Mouse (Mus musculus) layer of hippocampus, adult 18-20 months (tissue): ENCODE measurements around the gene Tmprss4. TPM values are rescaled to one million over a fixed set of nuclear protein-coding genes. Genes with fewer than 3 reads are reported as not detected.
A peak's percentile ranks its signal among the peaks of the same experiment; 100 is the strongest.

Experiments
- DNase-seq, 2 experiments: peaks; one replicate each; pipeline ENCODE4 v3.0.0; 2022; ENCODE audit warnings: low spot score in 2 of 2
- long read RNA-seq: library from polyadenylated mRNA; stranded (forward); transcript quantifications from one replicate; pipeline ENCODE4 v2.0.0, GENCODE M21; 2021
- total RNA-seq, 2 experiments: library from RNA; stranded (reverse); gene quantifications; 2 replicates each; pipeline ENCODE4 v1.2.3; 2021

The Tmprss4 gene
- total RNA-seq: not detected
- long read RNA-seq, partial matches to known transcripts: 0 of 1 reads
- long read RNA-seq, other reads (novel, unspliced or antisense): 1 of 1 reads

DNA sequence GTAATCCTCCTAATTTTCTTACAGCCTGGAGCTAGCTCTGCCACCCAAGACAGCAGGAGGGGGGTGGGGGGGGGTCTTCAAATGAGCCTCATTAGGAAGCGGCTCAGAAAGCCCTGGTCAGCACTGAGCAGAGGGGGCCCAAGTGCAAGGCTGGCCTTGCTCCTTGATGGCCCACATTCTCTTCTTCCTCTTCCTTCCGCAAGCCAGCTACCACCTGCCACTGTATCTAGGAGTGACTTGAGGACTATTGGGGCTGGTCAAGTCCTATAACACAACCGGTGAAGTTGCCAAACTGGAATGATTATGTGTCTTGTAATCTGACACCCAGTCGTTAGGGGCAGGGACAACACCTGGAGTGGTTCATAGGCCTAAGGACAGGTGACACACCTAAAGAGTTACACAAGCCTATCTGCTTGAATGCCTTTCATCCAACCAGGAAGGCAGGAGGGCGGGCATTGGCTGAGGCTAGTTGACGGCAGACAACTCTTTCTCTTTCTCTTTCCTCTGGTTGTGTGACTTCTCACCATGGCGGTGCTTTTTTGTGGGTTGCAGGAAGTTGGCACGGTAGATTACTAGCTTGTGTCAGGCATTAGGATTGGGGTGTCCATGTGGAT is at the start of gene Tmprss4:
Gene Tmprss4 (minus strand): TSS at position 296 of the 614 bp plus-strand sequence.
- no peak for DNase-seq

DNA sequence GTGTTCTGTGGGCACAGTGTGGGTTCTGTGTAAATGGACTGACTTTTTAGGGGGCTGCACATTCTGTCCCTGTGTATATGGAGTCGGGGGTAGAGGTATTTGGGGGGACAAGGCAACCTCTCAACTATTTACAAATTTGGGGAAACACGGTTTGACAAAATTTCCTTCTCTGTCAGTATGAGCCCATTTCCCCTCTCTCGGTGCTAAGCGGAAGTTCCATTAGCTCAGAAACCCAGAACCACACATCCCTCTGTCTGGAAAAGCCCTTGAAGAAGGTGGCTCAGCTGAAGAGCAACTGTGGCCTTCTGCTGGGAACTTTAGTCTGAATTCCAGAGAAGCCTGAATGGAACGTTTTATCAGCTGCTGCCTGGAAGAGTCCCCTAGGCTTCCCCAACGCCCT is 48.5 kb upstream of the Tmprss4 start:
- no peak for DNase-seq

GRCm38 (mm10) chr9:45251990-45252389 is 48.1 kb upstream of the Tmprss4 start:
- no peak for DNase-seq

- no peak for DNase-seq
Measured at GRCm38 (mm10) chr9:45251281-45251680, 47.4 kb upstream of the Tmprss4 start.

DNA sequence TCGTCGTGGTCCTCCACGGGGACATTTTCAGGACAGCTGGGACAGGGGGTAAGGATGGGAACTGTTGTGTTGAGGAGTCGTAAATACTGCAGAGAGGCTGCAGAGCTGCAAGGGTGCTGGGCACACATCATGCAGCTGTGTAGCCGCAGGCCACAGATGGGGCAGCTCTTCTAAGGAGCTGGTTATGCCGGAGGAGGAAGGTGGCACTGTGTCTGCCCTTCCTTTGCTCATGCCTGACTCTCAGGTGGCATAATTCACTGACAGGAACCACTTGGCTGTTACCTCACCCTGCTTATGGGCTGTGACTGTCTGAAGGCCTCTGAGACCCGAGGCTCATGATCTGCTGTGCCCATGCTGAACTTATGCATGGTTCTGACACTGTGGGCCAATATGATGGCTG is 46.4 kb upstream of the Tmprss4 start:
- no peak for DNase-seq

DNA sequence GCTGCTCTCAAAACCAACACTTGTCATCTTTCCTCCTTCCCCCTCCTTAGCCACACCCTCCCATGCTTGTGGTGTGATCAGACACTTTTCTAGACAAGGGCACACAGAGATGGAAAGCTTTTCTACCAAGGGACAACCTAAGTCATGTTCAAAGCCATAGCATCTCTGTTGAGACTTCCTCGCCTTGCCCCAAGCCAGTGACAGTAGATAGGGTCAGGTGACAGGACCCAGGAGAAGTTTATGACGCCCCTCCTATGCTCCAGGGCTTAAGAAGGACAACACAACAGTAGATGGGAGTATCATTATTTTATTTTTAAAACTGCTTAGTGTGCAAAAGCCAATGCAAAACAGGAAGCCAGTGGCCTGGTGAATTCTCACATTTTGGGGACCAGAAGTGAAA is 43.6 kb upstream of the Tmprss4 start:
- no peak for DNase-seq

GRCm38 (mm10) chr9:45246060-45246459 is 42.2 kb upstream of the Tmprss4 start:
- no peak for DNase-seq

DNA sequence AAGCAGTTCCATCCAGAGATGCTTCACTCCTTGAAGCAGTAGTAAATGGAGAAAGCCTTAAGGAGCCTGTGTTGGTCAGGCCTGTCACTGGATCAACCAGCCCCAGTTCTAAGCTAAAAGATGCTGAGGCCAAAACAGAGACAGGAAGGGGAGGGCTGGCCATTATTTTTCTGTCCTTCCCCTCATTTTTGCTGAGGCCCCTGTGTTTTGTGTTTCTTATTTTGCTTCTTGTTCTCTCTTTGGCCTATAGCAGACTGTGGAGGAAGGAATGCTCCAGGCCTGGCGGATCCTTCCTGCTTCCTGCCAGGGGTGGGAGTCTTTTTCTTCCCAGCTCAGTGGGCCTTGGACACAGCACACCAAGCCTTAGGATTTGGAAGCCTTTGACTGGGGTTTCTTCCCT is 41.5 kb upstream of the Tmprss4 start:
- no peak for DNase-seq

DNA sequence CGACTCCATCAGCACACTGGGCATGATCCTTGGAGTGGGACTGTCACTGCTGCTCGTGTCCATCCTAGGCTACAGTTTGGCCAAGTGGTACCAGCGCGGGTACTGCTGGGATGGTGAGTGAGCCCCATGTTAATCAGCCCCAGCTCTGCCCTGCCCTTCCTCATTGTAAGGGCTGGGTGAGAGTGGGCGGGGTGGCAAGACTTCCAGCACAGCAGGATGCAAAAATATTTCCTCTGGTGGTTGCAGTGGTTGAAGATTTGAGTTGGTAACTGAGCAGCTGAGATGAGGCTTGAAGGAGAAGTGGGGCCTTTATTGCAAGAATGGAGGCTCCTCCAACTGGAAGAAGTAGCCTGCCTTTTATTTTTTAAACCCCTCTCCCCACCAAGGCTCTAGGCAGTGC is 37.5 kb upstream of the Tmprss4 start:
- no peak for DNase-seq

- DNase-seq: no peak
Measured at GRCm38 (mm10) chr9:45236744-45237143, 32.9 kb upstream of the Tmprss4 start.

- no peak for DNase-seq
Measured at GRCm38 (mm10) chr9:45235668-45236227, 31.9 kb upstream of the Tmprss4 start.

- DNase-seq: no peak
Measured at GRCm38 (mm10) chr9:45229359-45229758, 25.5 kb upstream of the Tmprss4 start.

DNA sequence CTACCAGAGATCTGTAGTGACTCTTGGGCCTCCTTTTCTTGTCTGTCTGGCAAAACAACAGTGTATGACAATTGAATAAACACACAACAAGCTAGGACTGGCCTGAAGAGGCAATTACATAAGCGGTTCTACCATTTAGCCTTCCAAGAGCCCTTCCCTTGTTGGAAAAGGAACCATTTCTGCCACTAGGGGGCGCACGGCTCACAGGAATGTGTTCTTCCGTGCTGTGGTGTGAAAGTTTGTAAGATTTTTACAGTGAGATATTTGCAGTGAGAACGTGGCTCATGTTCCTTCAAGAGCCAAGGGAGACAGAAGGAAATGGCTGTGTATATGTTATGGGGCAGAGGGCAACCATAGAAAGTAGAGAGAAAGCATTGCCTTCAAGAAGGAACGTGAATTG is 17.7 kb upstream of the Tmprss4 start:
- peak; percentile 82 to 95 for DNase-seq

DNA sequence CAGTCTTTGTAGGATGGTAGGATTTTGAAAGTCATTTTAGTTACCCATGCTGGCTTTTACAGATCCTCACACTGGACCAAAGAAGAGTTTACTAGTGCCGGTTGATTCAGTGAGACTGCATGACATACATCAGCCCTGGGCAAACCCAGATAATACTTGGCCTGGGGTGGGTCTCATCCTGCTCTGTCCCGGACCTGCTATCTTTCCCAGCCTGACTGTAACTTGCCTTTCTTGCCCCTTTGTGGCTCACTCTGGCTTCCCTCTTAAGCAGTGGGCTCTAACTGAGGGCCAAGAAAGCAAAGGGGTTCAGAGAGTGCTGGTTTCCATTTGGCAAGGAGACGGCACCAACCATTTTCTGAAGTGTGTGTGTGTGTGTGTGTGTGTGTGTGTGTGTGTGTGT is 15.8 kb upstream of the Tmprss4 start:
- no peak for DNase-seq

- no peak for DNase-seq
Measured at GRCm38 (mm10) chr9:45215526-45216179, 11.8 kb upstream of the Tmprss4 start.

DNA sequence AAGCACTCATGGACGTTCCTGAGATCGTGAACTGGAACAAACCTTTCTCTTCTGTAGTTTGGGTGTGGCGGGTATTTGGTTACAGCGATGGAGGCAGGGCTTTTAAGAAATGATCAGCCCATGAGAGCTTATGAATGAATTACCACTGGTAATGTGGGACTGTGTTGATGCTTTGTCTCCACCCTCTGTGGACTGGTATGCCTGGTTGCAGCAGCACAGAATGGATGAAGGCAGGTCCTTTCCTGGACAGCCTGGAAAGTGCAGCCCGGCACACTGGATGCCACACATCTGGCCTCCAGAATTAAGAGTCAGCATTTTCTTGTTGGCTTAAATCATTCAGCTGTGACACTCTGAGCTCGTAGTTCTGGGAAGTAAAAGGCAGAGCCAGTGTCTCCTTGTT is 8.1 kb upstream of the Tmprss4 start:
- DNase-seq: no peak

GRCm38 (mm10) chr9:45207015-45207743 is 3.3 kb upstream of the Tmprss4 start:
- DNase-seq: no peak

DNA sequence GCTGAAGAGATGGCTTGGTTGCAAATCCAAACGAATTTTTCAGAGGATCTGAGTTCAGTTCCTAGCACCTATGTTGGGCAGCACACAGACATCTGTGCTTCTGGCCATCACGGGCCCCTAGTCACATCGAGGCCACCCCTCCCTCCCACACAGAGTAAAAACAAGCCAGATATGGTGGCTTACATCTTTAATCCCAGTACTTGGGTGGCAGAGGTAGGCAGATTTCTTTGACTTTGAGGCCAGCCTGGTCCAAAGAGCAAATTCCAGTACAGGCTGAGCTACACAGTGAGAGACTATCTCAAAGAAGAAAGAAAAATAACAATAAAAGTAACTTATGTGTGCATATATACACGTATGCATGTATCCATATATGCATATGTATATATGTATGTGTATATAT is 2.2 kb upstream of the Tmprss4 start:
- no peak for DNase-seq

DNA sequence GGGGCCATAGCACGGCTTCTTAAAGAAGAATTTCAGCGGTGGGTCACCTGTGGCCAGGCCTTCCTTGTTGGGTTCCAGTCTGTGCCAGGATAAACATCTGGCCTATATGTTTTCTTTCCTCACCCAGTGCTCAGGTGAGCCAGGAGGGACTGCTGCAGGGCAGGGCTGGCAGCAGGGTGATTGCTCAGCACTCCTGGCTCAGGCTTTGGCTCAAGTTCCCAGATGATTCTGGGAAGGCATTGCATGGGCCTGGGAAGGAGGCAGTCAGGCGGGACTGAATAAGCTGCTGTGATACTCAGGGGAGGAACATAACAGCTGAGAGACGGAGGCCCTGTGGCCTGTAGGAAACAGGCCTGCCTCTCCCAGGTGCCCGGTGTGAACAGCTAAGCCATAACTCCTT is 1.3 kb upstream of the Tmprss4 start:
- no peak for DNase-seq

GRCm38 (mm10) chr9:45202021-45202798 is 1.7 kb downstream of the Tmprss4 start:
- DNase-seq: no peak

DNA sequence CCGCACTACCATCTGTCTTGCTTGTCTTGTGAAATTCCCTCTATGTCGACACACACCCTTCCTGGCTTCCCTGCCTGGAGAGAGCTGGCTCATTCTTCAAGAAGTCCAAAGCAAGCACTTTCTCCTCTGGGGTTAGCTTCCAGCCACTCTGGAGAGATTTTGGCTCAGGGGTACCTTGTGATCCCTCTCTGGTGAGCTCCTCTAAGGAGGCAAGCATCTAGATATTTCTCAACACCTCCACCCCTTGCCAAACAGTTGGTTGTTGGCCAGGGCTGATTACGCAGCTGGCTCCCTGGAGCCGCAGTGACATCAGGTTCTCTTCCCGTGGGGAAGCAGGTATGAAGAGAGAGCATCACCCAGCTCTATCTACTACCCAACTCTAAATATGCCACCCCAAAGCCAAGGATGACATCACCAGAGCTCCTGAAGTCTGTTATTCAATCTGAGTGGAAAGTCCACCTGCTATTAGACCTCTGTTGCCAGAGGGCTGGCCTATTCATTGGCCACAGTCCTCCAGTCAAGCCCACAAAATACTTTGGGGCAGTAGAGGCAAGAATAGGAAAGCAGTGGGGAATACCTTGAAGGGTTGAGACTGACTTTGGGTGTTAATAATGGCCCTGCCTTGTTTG is 2.5 kb downstream of the Tmprss4 start:
- no peak for DNase-seq
